Mouse (Mus musculus) neural tube, embryonic 14.5 days (tissue): ENCODE results near the gene Ggt7. TPM values are rescaled to one million over a fixed set of nuclear protein-coding genes. Genes with fewer than 3 reads are reported as not detected.

Experiments
- ATAC-seq: fragments of 200-750 bp; cut with Nextera tagmentation; 2 replicates; pipeline ENCODE4 v1.8.0; 2017; ENCODE audit warnings: low read depth, mild to moderate bottlenecking, moderate TSS enrichment, moderate library complexity
- H3K27ac ChIP-seq: fragments of 300-500 bp; sonication (generic); 2 replicates; pipeline ENCODE4 v1.5.1; 2014; ENCODE audit warnings: low read depth, mild to moderate bottlenecking, control low read depth, low read length, moderate library complexity, mixed read lengths
- H3K27me3 ChIP-seq: fragments of 300-500 bp; sonication (generic); 2 replicates; pipeline ENCODE4 v1.6.1; 2014; ENCODE audit warnings: low read length; ENCODE audit not compliant: control insufficient read depth, insufficient read depth
- H3K36me3 ChIP-seq: fragments of 300-500 bp; sonication (generic); 2 replicates; pipeline ENCODE4 v1.6.1; 2014; ENCODE audit warnings: low read length, mixed read lengths; ENCODE audit not compliant: control insufficient read depth, insufficient read depth
- H3K4me1 ChIP-seq: fragments of 300-500 bp; sonication (generic); 2 replicates; pipeline ENCODE4 v1.6.1; 2014; ENCODE audit warnings: low read length; ENCODE audit not compliant: control insufficient read depth, insufficient read depth
- H3K4me2 ChIP-seq: fragments of 300-500 bp; sonication (generic); 2 replicates; pipeline ENCODE4 v1.6.1; 2014; ENCODE audit warnings: mild to moderate bottlenecking, low read depth, low read length, control low read depth
- H3K4me3 ChIP-seq: fragments of 300-500 bp; sonication (generic); 2 replicates; pipeline ENCODE4 v1.5.1; 2014; ENCODE audit warnings: low read depth, low read length, control low read depth, mixed read lengths
- H3K9ac ChIP-seq: fragments of 300-500 bp; sonication (generic); replicated peaks from 2 replicates; pipeline ENCODE4 v1.6.1; 2014; ENCODE audit warnings: low read depth, mild to moderate bottlenecking, control low read depth, low read length, mixed read lengths
- H3K9me3 ChIP-seq: fragments of 300-500 bp; sonication (generic); 2 replicates; pipeline ENCODE4 v1.6.1; 2016; ENCODE audit warnings: low read length; ENCODE audit not compliant: control insufficient read depth
- whole genome bisulfite sequencing: fragments of 180-500 bp; shearing (Covaris S2); extraction: QIAGEN DNeasy Blood & Tissue Kit; methylation state at CpG from one replicate; pipeline ENCODE4 v1.1.7; 2014; 5-methylcytosine and 5-hydroxymethylcytosine counted together
- polyA plus RNA-seq: library from polyadenylated mRNA; unstranded; fragments of >200 nt; fragmentation: Nextera tagmentation; extraction: Ambion mirVana; gene quantifications from 2 replicates; pipeline ENCODE4 v1.2.1, GENCODE M21; 2014

The Ggt7 gene
- polyA plus RNA-seq, 1 experiment from 2014 or later = 37.7 TPM

DNA sequence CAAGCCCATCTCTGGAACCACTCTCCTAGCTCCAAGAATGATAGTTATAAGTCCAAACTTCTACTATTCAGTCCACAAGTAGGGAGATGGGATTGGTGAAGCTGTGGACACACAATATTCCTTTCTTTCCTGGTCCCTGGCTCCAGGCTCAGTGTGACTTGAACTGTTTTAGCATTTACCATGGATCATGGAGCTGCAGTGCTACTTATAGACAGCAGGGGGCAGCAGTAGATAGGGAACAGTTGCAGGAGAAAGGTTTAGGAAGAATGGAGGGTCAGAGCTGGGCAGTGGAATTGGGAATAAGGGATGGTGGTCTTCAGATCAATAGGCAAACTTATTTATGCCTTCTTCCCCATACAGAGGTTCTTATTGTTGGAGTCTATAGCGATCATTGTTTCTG is 2.1 kb downstream of the Ggt7 start:
- no peaks in the 10 kb centered on the region for H3K9me3 ChIP-seq
- H3K9ac ChIP-seq = no peak overlapping the region
- peaks cover 15% of the 10 kb centered on the region; the same call in 1 of the 2 replicates for H3K4me1 ChIP-seq
- no peak overlapping the region for H3K4me2 ChIP-seq
- no peaks in the 10 kb centered on the region for H3K36me3 ChIP-seq
- no peak for ATAC-seq
- WGBS = 0% methylated on average over 1 of the region's 1 CpGs
- no peaks in the 10 kb centered on the region for H3K27me3 ChIP-seq
- no peak overlapping the region for H3K4me3 ChIP-seq
- no peak overlapping the region for H3K27ac ChIP-seq

DNA sequence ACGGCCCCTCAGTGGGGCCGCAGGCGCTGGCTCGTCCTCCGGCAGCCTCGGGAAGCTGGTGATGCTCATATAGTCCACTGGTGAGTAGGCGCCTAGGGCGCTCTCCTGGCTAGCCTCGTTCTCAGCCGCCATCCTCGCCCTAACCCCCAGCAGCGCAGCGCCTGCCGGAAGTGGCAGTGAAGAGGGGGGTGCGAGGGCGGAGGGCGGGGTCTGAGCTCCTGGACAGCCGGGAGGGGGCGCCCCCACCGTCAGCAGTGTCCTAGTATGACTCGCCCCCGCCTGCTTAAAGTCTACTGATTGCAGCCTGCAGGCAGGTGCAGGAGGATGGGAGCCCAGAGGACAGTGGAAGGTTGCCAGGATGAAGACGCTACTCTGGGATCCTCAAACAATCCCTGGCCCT is 3.4 kb downstream of the Ggt7 start:
- peak overlapping the region; percentile 73 for H3K9ac ChIP-seq
- peak overlapping the region; percentile 49; the same call in 1 of the 2 replicates for H3K27ac ChIP-seq
- ATAC-seq = peak; percentile 35
- H3K9me3 ChIP-seq = no peaks in the 10 kb centered on the region
- H3K36me3 ChIP-seq = no peaks in the 10 kb centered on the region
- peak overlapping the region; percentile 52 for H3K4me2 ChIP-seq
- 1% methylated on average over 19 of the region's 23 CpGs for WGBS
- H3K4me1 ChIP-seq = peaks cover 15% of the 10 kb centered on the region; the same call in 1 of the 2 replicates
- H3K27me3 ChIP-seq = no peaks in the 10 kb centered on the region
- peak overlapping the region; percentile 55 for H3K4me3 ChIP-seq

DNA sequence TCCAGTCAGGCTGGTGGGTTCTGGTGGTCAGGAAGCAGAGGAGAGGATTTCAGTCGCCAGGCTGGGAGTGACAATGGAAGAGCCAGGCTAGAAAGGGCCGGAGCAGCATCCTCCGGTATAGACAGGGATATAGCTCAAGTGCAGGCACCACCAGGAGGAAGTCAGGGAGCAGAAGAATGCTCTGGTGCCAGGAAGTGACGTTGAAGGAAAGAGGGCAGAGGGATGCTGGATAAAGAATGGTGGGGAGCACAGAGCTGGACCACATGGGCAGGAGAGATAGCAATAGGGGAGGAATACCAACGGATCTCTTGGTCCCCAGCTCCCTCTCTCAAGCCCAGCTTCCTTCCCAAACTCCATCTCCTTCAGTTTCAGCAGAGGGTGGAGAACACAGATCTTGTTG is 4.5 kb downstream of the Ggt7 start:
- peak overlapping the region; percentile 52 for H3K4me2 ChIP-seq
- no peak overlapping the region for H3K27ac ChIP-seq
- H3K36me3 ChIP-seq = no peaks in the 10 kb centered on the region
- H3K4me3 ChIP-seq = peak overlapping the region; percentile 55
- no peak for ATAC-seq
- H3K4me1 ChIP-seq = peaks cover 11% of the 10 kb centered on the region; the same call in 1 of the 2 replicates
- H3K9ac ChIP-seq = peak overlapping the region; percentile 73
- 60% methylated on average over 5 of the region's 5 CpGs for WGBS
- H3K27me3 ChIP-seq = no peaks in the 10 kb centered on the region
- no peaks in the 10 kb centered on the region for H3K9me3 ChIP-seq

DNA sequence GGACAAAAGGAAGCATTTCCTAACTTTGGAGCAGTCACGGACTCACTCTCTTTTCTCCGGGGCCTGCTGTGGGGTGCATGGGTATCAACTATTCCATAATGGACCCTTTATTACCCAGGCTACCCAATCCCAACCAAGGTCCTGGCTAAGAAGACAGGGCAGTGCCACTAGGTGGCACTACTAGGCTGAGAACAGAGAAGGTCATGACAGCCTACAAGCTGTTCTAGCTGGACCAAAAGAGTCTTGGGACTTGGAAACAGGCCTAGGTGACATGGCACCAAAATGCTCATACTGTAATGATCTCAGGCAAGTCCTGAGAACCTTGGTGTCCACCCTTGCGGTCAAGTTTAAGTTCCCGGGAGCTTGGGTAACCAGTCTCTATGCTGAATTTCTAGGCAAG is 5.6 kb downstream of the Ggt7 start:
- H3K4me3 ChIP-seq = no peak overlapping the region
- H3K9ac ChIP-seq = no peak overlapping the region
- H3K27ac ChIP-seq = no peak overlapping the region
- H3K36me3 ChIP-seq = no peaks in the 10 kb centered on the region
- H3K9me3 ChIP-seq = no peaks in the 10 kb centered on the region
- WGBS = 54% methylated on average over 4 of the region's 4 CpGs
- H3K27me3 ChIP-seq = no peaks in the 10 kb centered on the region
- H3K4me1 ChIP-seq = peaks cover 11% of the 10 kb centered on the region; the same call in 1 of the 2 replicates
- no peak for ATAC-seq
- H3K4me2 ChIP-seq = peak overlapping the region; percentile 52; the same call in 1 of the 2 replicates

DNA sequence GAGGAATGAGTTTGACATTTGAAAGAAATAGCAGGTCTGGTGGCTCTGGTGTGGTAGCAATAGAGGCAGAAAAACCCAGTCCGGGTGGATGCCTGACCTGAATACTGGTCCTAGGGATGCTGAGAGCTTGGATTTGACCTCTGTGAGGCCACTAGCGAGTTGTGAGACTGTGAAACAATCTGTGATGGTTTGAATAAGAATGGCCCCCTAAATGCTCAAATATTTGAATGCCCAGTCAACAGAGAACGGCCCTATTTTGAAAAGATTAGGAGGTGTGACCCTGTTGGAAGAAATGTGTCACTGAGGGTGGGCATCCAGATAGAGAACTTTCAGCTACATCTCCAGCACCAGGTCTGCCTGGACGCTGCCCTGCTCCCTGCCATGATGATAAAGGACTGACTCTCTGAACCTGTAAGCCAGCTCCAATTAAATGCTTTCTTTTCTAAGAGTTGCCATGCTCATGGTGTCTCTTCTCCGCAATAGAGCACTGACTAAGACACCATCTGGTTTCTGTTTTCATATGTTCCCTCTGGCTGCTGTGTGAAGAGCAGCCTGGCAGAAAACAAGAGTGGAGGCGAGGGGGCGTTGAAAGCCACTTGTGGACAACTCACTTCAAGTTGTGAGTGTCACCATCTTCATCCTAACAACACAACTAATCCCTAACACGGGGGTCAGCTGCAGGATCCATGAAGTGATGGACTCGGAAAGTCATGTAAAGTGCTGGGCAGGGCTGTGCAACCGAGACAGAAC is 10.1 kb downstream of the Ggt7 start:
- no peak overlapping the region for H3K4me3 ChIP-seq
- peaks cover 12% of the 10 kb centered on the region; the same call in 1 of the 2 replicates for H3K36me3 ChIP-seq
- H3K4me2 ChIP-seq = no peak overlapping the region
- H3K9me3 ChIP-seq = no peaks in the 10 kb centered on the region
- no peak overlapping the region for H3K9ac ChIP-seq
- peaks cover 5% of the 10 kb centered on the region; the same call in 1 of the 2 replicates for H3K4me1 ChIP-seq
- ATAC-seq = no peak
- H3K27ac ChIP-seq = no peak overlapping the region
- H3K27me3 ChIP-seq = no peaks in the 10 kb centered on the region
- WGBS = 77% methylated on average over 10 of the region's 10 CpGs

DNA sequence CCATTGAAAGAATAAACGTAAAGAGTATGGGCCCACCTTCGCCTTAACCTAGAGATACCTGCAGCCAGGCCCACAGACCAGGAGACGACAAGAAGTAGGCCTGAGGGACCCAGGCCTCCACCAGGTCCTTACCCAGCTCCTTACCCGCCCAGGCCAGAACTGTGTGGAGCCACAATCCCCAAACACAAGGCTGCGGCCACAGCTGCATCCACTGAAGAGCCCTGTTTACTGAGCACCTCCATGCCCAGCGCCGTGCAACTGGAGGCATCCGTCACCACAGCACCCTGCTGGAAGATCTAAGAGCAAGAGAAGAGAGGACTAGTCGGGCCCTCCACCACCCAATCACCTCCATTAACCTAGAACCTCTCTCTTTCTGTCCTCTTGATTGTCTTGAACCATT is 12.2 kb downstream of the Ggt7 start:
- H3K4me3 ChIP-seq = no peak overlapping the region
- H3K4me1 ChIP-seq = no peaks in the 10 kb centered on the region
- 97% methylated on average over 9 of the region's 9 CpGs for WGBS
- H3K27me3 ChIP-seq = no peaks in the 10 kb centered on the region
- H3K9ac ChIP-seq = no peak overlapping the region
- H3K27ac ChIP-seq = no peak overlapping the region
- ATAC-seq = no peak
- H3K9me3 ChIP-seq = no peaks in the 10 kb centered on the region
- no peak overlapping the region for H3K4me2 ChIP-seq
- peaks cover 18% of the 10 kb centered on the region; the same call in 1 of the 2 replicates for H3K36me3 ChIP-seq

DNA sequence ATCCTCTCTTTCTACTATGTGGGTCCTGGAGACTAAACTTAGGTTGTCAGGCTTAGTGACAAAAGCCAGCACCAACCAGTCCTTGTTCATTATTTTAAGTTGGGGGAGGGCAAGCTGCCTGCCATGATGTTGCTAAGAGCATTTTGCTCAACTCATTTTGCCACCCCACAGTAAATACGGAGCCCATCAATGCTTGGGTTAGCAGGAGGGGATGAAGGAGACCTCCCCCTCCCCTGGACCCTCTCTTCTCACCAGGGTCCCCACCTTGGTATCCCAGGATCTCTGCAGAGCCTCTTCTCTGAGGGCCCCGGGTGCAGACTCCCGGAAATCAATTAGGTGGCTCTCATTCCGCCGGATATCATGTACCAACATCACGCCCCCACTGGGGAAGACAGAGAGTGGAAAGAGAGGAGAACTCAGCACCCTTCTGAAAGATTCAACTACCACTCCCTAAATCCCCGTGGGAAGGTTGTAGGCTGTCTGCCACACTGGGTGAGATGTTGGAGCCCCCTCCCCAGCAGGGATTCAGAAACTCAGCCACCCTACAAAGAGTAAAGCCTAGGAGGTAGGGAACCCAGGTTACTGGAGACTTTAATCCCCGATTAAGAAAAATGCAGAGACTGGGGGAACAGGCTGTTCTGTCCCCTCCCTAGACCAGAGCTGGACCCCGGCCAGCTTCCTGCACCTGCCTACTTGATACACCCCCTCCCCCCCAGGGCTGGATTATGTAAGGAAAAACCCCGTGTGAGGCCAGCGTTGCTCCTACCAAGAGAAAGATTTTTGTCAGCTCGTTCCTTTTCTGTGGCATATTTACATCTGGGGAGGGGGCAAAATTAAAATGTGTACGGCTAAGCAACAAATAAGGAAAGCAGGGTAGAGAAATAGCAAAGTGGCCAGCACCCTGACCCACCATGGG is 13.3 kb downstream of the Ggt7 start:
- H3K4me1 ChIP-seq = no peaks in the 10 kb centered on the region
- WGBS = 76% methylated on average over 13 of the region's 13 CpGs
- ATAC-seq = no peak
- peaks cover 18% of the 10 kb centered on the region; the same call in 1 of the 2 replicates for H3K36me3 ChIP-seq
- H3K27me3 ChIP-seq = no peaks in the 10 kb centered on the region
- H3K9me3 ChIP-seq = no peaks in the 10 kb centered on the region
- no peak overlapping the region for H3K4me2 ChIP-seq
- no peak overlapping the region for H3K9ac ChIP-seq
- no peak overlapping the region for H3K4me3 ChIP-seq
- no peak overlapping the region for H3K27ac ChIP-seq

DNA sequence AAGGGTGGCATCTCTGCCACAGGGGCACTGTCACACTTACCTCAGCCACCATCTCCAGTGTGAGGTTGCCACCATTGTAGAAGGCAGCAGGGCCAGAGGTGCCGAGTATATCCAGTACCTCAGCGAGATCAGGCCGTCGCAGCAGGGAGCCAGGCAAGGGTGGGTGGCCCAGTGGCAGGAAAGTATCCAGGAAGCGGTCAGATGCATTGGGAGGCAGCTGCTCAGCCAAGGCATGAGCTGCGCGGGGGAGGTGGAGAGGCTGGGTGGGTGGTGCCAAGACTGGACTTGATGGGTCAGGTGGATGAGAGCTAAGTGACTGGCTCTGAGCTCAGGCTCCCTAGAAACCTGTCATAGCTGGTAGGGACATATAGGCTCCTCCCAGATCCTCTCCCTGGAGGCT is 15.4 kb downstream of the Ggt7 start:
- Histone ChIP-seq H3K9ac (no peak overlapping the region), H3K36me3 (peaks cover 27% of the 10 kb centered on the region; the same call in 1 of the 2 replicates), H3K4me2 (no peak overlapping the region), H3K4me3 (no peak overlapping the region), H3K4me1 (no peaks in the 10 kb centered on the region), H3K27ac (no peak overlapping the region), H3K27me3 (no peaks in the 10 kb centered on the region), H3K9me3 (no peaks in the 10 kb centered on the region)
- WGBS = 88% methylated on average over 7 of the region's 7 CpGs
- no peak for ATAC-seq

DNA sequence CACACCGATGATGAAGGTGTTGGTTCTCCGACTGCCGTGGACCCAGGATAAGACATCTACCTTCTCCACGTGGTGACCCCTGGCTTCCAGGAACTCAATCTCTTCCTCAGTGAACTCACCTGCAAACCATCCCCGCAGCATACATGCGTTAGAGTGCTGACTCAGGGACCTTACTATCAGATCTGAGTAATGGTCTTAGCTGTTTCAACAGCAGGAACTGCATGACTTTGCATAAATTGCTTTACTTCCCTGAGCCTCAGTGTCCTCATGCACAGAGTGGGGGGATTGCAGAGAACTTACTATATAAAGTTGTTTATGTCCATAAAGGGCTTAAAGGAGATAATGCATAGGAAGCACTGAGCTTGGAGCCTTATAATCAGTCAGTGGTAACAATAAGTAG is 27.0 kb downstream of the Ggt7 start:
- H3K36me3 ChIP-seq = peaks cover 14% of the 10 kb centered on the region; the same call in 1 of the 2 replicates
- no peaks in the 10 kb centered on the region for H3K27me3 ChIP-seq
- 92% methylated on average over 6 of the region's 6 CpGs for WGBS
- ATAC-seq = no peak
- H3K4me1 ChIP-seq = no peaks in the 10 kb centered on the region
- no peaks in the 10 kb centered on the region for H3K9me3 ChIP-seq
- no peak overlapping the region for H3K4me2 ChIP-seq
- no peak overlapping the region for H3K27ac ChIP-seq
- H3K4me3 ChIP-seq = no peak overlapping the region
- no peak overlapping the region for H3K9ac ChIP-seq
